Mouse (Mus musculus) liver, embryonic 14.5 days (tissue): ENCODE results near the gene Naa38.

ENCODE experiments used
- CTCF ChIP-seq: IDR thresholded peaks from 2 replicates; pipeline ENCODE4 v1.5.1; 2016; ENCODE audit warnings: antibody characterized with exemption, low read depth, control low read depth
- EP300 ChIP-seq: IDR thresholded peaks from 2 replicates; pipeline ENCODE4 v1.6.1; 2016; ENCODE audit warnings: antibody characterized with exemption, low read depth

DNA sequence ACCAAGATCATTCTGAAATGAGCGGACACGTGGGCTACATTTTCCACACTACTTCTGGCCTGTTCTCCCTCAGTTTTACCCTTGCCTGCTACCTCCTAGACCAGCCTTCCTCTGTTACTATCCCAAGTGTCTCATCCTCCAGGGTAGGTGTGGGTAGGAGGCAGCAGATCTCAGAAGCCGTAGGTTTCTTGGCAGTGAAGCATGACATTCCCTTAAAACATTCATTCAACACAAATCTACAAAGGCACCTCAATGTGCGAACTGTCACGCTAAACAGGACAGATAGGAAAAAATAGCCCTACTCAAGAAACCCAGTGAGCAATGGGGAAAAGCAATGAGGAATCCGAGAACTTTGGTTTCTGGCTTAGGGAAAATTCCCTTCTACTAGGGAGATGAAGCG is 17.3 kb downstream of the Naa38 start:
- TF ChIP-seq CTCF = no peak
- TF ChIP-seq EP300 = no peak
